Mouse (Mus musculus): ENCODE results near the gene Mrc1.

The Mrc1 gene

DNA sequence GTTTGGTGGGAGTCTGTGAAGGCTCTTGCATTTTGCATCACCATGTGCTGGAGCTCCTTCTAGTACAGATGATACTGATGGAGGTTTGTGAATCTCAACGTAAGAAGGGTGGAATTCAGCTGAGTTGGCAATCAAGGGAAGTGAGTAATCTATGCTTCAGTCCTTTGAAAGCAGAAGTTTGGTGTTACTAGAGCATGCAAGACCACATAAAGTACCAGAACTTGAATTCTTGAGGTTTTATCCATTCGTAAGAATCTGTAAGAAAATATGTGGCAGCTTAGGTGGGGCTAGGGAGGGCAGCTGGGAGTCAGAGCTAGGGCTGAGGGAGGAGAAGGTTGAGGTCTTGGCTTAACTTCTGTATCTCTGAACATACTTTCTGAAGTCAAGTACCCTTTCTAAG, 15.5 kb downstream of the Mrc1 start:
- no peak for DNase-seq

DNA sequence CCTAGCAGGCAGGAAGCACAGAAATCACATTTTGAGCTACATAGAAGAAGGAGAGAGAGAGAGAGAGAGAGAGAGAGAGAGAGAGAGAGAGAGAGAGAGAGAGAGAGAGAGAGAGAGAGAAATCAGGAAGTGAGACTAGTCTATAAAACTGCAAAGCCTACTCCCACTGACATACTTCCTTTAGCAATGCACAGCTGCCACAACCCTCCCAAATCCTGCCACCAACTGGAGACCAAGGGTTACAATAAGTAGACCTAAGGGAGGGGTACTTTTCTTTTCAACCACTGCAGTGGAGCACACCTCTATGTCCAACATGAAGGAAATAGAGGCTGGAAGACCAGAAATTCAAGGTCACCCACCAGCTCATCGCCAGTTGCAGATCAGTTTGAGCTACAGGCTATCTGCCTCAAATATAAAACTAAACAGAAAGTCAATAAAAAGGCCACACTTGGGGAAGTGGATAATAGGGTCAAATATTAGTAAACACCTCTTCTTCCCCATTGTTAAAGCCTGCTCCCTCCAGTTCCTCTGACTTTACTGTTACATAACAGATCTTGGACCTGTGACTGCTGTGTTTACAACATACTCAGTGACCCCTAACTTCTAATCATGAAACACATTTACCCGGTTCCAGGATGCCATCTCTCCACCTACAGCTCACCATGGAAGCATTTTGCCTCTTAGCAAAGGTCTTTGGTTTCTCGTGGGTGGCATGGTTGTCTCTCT, 20.8 kb downstream of the Mrc1 start:
- DNase-seq: no peak

DNA sequence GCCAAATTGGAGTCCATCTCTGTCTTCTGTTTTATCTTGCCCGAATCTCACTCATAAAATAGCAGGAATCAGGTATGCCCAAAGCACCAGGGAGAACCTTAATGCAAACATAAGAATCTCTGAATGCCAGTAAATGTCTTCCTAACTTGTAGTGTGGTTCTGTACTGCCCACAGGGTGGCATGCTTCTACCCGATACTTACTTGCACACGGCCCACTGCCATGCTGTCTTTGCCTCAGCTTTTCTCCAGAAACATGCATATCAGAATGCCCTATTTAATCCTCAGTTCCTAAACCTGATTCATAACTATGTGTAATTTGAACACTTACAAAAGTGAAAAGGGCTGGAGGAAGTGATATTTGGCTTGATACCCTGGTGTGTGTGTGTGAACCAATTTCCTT, 22.7 kb downstream of the Mrc1 start:
- no peak for DNase-seq

DNA sequence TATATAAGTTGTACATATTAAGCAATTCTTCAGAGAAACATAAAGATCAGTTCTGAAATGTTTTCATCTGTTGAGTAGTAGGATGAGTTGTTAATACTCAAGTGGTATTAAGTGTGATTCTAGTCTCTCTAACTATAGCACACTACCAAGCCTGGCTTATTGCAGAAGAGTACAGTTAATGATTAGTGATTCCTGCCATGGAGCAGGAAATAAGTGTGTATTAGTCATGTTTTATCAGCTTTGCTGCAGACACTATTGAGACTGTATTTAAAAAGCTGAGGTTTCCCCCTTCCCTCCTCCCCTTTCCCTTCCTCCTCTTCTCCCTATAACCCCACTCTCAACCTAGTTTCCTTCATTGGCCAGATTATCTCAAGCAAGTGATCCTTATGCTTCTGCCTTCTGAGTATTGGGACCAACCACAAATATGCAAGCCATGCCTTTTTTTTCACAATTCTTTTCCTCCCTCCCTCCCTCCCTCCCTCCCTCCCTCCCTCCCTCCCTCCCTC, 29.2 kb downstream of the Mrc1 start:
- no peak for DNase-seq

DNA sequence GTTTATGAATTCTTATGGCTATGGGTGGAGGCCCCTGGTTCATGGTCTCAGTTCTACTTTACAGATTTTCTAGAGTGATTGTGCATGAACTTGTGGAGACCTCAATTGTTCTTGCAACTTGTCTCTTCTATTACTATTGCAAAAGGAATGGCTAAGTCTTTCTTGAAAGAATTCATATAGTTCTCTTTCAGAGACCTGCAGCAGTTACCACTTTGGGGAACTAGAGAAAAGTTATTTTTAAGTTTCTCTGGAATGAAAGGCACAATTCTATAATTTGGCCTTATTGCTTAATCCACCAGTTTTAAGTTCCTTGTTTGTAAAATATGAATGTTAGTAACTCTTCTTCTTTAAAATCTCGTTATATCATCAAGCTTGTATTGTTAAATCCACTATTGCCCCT, 32.9 kb downstream of the Mrc1 start:
- no peak for DNase-seq

DNA sequence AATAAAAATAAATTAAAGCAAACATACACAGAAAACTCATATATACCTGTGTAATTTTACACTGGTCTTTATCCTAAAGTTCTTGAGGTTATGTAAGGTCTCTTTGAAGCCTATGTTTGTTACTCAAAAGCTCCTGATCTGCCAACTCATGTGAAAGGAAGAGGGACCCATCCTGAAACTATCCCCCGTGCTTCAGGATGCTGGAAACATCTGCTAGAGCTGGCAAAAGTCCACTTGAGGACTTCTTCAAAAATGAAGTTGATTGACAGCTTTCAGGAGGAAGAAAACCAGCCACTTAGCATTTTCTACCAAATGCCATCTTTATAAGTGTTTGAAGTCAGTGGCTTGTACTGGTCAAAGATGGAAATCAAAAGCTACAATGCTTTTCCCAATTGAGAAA, 40.0 kb downstream of the Mrc1 start:
- DNase-seq: no peak

DNA sequence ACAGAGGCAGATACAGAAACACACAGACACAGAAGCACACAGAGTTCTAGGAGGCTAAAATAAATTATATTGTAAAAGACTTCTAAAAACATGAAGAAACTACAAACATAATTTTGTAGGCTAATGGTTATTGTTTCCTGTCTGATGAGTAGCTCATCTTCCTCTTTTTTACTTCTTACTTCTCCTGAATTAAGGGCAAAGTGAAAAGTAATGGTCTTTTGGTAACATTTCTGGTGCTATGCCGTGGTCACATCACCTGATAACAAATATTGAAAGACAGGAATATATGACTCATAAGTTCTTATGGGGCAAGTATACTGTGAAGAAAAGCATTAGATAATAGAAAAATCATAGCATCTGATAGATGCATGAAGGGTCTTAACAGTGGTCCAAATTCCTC, 42.9 kb downstream of the Mrc1 start:
- no peak for DNase-seq

DNA sequence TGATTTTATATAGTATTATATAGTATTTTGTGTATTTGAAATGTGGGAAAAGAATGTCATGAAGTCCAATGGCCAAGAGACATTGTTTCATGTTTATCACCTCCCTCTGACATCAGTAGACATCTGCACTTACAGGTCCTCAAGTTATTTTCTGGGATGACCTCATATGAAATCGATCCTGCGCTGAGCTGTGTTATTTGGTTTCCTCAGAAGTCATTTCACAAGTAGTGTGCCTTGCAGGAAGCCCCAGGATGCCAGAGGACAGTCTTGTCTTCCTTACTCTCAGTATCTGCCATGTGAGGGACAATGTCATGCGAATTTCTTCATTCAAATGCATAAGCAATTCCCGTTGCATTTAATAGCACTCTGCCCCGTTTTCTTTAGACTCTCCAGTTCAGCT, 46.6 kb downstream of the Mrc1 start:
- no peak for DNase-seq

DNA sequence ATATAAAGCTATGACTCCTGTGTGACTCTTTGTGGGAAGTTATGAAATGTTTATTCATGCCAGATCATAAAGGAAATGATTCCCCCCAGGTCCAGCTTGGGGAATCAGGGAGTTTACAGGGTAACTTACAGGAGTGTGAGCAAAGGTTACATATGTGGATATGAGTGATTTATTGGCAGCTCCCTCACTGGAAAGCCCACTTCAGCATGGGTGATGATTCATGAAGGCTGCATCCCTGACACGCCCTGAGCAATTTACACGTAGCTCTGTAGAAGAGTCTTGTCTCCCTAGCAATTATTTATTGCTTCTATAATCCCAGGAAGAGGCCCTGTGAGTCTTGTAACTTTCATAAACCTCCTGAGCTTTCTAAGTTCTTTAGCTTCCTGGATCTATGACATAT, 50.1 kb downstream of the Mrc1 start:
- no peak for DNase-seq

DNA sequence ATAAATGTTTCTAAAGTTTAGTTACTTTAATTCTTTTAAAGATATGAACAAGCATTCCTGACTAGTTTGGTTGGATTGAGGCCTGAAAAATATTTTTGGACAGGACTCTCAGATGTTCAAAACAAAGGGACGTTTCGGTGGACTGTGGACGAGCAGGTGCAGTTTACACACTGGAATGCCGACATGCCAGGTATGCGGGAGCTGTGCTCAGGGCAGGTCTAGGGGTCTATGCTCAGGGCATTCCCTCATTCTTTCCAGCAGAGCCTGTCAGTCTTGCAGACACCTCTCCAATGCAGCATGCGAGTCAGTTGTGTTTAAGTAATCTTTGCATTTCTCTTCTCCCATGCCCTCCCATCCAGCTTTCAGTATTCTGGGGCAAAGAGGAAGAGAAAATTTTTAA, 50.6 kb downstream of the Mrc1 start:
- no peak for DNase-seq

DNA sequence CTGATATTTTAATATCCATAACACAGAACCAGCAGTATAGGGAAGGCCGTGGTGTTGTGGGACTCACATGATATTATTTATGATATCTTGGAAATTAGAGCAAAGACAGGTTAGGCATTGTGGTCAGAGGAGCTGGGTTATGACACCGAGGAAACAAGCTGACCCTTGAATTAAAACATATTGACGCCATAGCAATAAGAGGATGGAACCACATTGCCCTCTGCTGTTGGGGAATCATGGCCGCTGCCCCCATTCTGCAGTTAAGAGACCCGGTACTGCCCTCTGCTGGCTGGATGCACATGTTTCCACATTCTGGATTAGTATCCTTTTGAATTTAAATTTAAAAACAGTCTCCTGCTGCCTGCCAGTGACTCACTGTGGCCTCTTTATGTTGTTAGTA, 66.1 kb downstream of the Mrc1 start:
- DNase-seq: peak; percentile 71

DNA sequence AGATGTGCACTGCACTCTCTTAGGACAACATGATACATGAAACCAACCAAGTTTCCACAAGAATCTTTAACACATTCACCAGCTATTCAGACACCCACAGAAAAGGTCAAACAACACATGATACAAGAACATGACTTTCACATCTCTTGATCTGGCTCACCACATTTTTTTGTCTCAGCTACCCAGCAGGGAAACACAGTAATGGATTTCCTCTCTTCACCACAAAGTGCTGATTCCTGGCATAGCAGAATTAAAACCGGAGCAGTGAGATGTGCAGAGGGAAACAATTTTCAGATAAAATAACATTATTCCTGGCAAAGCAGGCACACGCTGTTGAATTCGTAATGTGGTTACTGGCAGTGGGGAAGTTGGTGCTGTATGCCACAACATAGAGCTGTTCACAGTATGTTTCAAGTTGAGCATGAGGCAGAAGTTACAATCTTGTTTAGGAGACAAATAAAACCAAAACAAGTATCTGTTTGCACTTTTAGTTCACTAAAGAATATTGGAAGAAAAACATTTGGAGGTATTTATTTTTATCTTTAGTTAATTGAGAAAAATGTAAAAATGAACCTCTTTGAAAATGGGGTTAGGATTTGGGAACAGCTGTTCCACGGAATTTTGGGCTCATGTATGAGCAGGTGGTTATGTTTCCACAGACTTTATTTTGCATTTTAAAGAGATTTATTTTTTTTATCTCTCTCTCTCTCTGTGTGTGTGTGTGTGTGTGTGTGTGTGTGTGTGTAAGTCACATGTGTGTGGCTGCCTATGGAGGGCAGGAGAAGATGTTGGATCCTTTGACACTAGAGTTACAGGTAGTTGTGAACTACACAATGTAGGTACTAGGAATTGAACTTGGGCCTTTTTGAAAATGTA, 83.6 kb downstream of the Mrc1 start:
- DNase-seq: no peak

DNA sequence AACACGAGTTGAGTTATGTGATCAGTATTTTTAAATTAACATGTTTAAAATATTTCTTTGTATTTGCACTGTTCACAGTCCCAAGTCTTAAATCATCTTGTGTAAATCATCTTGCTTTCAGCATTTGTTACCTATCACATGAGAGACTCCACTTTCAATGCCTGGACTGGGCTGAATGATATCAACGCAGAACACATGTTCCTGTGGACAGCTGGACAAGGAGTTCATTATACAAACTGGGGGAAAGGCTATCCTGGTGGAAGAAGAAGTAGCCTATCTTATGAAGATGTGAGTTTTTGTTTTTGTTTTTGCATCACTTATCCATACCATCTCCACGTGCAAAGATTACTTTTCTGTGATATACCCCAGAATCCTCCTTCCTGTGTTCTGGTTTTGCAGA, 85.9 kb downstream of the Mrc1 start:
- no peak for DNase-seq

DNA sequence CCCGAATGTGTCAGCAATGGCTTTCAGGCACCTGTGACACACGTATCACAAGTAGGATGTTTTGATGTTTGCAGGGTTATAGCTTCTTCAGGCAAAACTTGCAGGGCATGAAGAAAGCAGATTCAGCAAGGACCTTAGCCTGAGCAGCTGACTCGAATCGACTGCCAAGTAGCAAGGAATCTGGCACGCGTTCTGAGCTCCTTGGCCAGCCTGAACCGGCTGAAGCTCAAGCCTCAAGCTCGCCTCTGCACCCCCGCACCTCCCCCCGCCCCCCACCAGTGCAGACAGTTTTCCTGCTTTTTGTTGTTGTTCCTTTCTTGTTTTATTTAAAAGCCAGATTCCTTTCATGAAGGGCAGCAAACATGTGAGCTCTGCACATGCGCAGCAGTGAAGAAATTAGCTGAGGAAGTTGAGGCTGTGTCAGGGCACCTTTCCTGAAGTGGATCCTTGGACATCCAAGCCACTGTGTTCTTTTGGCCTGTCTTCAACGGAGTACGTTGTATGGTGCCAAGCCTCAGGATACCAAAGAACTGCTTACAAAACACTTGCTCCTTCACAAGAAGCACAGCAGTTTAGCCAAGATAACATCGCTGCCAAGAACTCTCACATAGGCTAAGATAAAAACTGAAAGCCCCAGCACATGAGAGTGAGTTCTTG, 112.6 kb downstream of the Mrc1 start:
- DNase-seq: peak; percentile 61

DNA sequence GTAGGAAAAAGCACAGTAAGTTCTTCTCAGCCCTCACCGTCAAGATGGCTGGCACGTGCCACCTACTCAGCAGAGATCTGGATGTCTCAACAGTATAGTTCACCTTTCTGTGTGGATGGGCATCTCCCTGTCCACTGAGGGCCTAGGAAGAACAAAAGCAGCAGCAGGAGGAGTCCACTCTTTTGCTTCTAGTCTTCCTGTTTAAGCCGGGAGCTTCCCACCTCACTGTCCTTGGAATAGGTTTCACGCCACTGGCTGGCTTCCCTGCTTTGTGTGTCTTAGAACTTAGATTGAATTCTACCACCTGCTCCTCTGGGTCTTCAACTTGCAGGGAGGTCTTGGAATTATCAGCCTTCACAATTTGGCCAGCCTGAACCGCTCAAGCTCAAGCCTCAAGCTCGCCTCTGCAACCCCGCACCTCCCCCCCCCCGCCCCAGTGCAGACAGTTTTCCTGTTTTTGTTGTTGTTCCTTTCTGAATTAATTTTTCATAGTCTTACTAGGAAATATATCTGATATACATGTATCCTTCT, 113.2 kb downstream of the Mrc1 start:
- no peak for DNase-seq
